Mouse (Mus musculus) macrophage (primary cell): Measurements from ENCODE around the gene Lrp5. TPM values are rescaled to one million over a fixed set of nuclear protein-coding genes. Genes with fewer than 3 reads are reported as not detected.
"Not testable (repeated sequence)": the region's sequence is repeated elsewhere in the genome, so short reads cannot be mapped to it uniquely, and the experiment has no call there.

ENCODE experiments used
- H3K27ac ChIP-seq: fragments of 350-480 bp; formaldehyde crosslinking; 2 replicates; pipeline ENCODE4 v1.9.0; 2021
- H3K36me3 ChIP-seq: fragments of 350-480 bp; formaldehyde crosslinking; 2 replicates; pipeline ENCODE4 v1.9.0; 2021; ENCODE audit errors: inconsistent target
- H3K4me3 ChIP-seq: fragments of 350-480 bp; formaldehyde crosslinking; 2 replicates; pipeline ENCODE4 v1.9.0; 2021; ENCODE audit errors: inconsistent target
- H3K79me2 ChIP-seq: fragments of 350-480 bp; formaldehyde crosslinking; 2 replicates; pipeline ENCODE4 v1.9.0; 2021; ENCODE audit errors: inconsistent target
- WGBS: methylation state at CpG from one replicate; pipeline ENCODE4 v1.1.7; 2026; ENCODE audit warnings: inconsistent platforms; ENCODE audit not compliant: missing documents; 5-methylcytosine and 5-hydroxymethylcytosine counted together
- polyA plus RNA-seq: library from polyadenylated mRNA; stranded (reverse); fragments of 250-400 nt; gene quantifications from 3 replicates; pipeline ENCODE4 v1.2.4, GENCODE M21; 2018; ENCODE audit warnings: inconsistent platforms

The Lrp5 gene
- polyA plus RNA-seq, 1 experiment from 2014 or later, result 23.5 TPM

- Histone ChIP-seq H3K36me3 (no peaks in the 10 kb centered on the region), H3K79me2 (peaks cover 64% of the 10 kb centered on the region), H3K27ac (no peak overlapping the region), H3K4me3 (no peak overlapping the region)
- WGBS, result 67% methylated on average over 1 of the region's 1 CpGs
These were observed 1.9 kb downstream of the Lrp5 start for GRCm38 (mm10) chr19:3684414-3684813.

GRCm38 (mm10) chr19:3681310-3681934 lies 4.9 kb downstream of the Lrp5 start:
- Histone ChIP-seq H3K36me3 (no peaks in the 10 kb centered on the region), H3K79me2 (peaks cover 94% of the 10 kb centered on the region), H3K4me3 (no peak overlapping the region), H3K27ac (no peak overlapping the region)
- WGBS, result 45% methylated on average over 13 of the region's 13 CpGs

GRCm38 (mm10) chr19:3680732-3681131 lies 5.6 kb downstream of the Lrp5 start:
- H3K4me3 ChIP-seq, result no peak overlapping the region
- H3K27ac ChIP-seq, result no peak overlapping the region
- H3K79me2 ChIP-seq, result peaks cover 100% of the 10 kb centered on the region
- no peaks in the 10 kb centered on the region for H3K36me3 ChIP-seq
- 89% methylated on average over 7 of the region's 7 CpGs for WGBS

- Histone ChIP-seq H3K4me3 (no peak overlapping the region), H3K79me2 (peaks cover 100% of the 10 kb centered on the region), H3K27ac (0 out of 2 replicates have a peak overlapping the region, but pooled peaks have one; percentile 5), H3K36me3 (no peaks in the 10 kb centered on the region)
- WGBS, result 64% methylated on average over 8 of the region's 8 CpGs
These were observed 12.1 kb downstream of the Lrp5 start for GRCm38 (mm10) chr19:3674122-3674855.

GRCm38 (mm10) chr19:3673149-3673548 lies 13.2 kb downstream of the Lrp5 start:
- no peak overlapping the region for H3K4me3 ChIP-seq
- WGBS, result 85% methylated on average over 2 of the region's 2 CpGs
- H3K79me2 ChIP-seq, result peaks cover 100% of the 10 kb centered on the region
- H3K36me3 ChIP-seq, result no peaks in the 10 kb centered on the region
- no peak overlapping the region for H3K27ac ChIP-seq

- Histone ChIP-seq H3K36me3 (no peaks in the 10 kb centered on the region), H3K27ac (no peak overlapping the region), H3K79me2 (peaks cover 100% of the 10 kb centered on the region), H3K4me3 (no peak overlapping the region)
- WGBS, result 21% methylated on average over 13 of the region's 13 CpGs
These were observed 17.3 kb downstream of the Lrp5 start for GRCm38 (mm10) chr19:3669100-3669499.

DNA sequence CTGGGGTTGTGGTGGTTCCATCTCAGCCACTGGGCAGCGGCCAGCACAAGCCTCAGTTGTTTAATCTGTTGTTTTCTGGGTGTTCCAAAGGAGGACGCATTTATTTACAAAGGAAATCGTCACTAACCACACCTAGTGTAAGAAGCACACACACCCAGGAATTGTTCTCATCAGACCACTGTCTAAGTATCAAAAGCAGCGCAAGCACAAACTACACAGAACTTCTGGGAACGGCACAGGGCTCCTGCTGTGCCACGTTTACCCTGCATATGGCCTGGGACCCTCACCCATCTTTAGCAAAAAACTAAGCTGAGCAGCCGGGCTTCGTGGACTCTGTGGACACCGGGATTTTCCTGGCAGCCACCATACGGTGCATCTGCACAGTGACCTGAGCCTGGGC lies 17.8 kb downstream of the Lrp5 start:
- Histone ChIP-seq H3K79me2 (peaks cover 100% of the 10 kb centered on the region), H3K27ac (no peak overlapping the region), H3K4me3 (no peak overlapping the region), H3K36me3 (no peaks in the 10 kb centered on the region)
- 65% methylated on average over 10 of the region's 10 CpGs for WGBS

GRCm38 (mm10) chr19:3667979-3668378 lies 18.4 kb downstream of the Lrp5 start:
- H3K4me3 ChIP-seq, result no peak overlapping the region

GRCm38 (mm10) chr19:3667155-3667895 lies 19.0 kb downstream of the Lrp5 start:
- Histone ChIP-seq H3K36me3 (no peaks in the 10 kb centered on the region), H3K79me2 (peaks cover 100% of the 10 kb centered on the region), H3K4me3 (no peak overlapping the region), H3K27ac (no peak overlapping the region)
- WGBS, result 34% methylated on average over 6 of the region's 6 CpGs

More at GRCm38 (mm10) chr19:3667979-3668378, 18.4 kb downstream of the Lrp5 start:
- Histone ChIP-seq H3K36me3 (no peaks in the 10 kb centered on the region), H3K79me2 (peaks cover 100% of the 10 kb centered on the region), H3K27ac (no peak overlapping the region)
- WGBS, result 51% methylated on average over 11 of the region's 11 CpGs

- no peak overlapping the region for H3K4me3 ChIP-seq
- H3K36me3 ChIP-seq, result no peaks in the 10 kb centered on the region
- H3K27ac ChIP-seq, result no peak overlapping the region
- peaks cover 100% of the 10 kb centered on the region for H3K79me2 ChIP-seq
- 72% methylated on average over 2 of the region's 2 CpGs for WGBS
These were observed 19.7 kb downstream of the Lrp5 start for GRCm38 (mm10) chr19:3666632-3667031.

DNA sequence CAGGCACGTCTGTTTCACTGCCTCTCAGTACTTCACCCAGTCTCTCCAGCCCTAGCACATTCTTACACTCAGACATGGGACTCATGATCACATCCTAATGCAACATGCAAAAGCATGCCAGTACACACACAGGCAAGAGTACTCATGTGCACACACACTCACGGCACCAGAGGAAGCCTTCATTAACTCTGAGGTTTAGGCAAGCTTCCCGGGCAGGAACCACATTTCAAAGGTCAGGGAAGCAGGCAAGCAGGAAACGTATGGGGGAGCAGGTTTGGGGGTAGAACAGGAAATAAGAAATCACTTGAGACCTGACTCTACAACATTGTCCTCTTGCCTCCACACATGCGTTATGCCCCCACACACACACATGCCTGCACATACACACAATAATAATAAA lies 20.9 kb downstream of the Lrp5 start:
- 23% methylated on average over 5 of the region's 5 CpGs for WGBS
- Histone ChIP-seq H3K4me3 (no peak overlapping the region), H3K36me3 (no peaks in the 10 kb centered on the region), H3K79me2 (peaks cover 96% of the 10 kb centered on the region; the same call in 1 of the 2 replicates), H3K27ac (no peak overlapping the region)

- Histone ChIP-seq H3K27ac (no peak overlapping the region), H3K4me3 (no peak overlapping the region), H3K79me2 (peaks cover 27% of the 10 kb centered on the region; the same call in 1 of the 2 replicates), H3K36me3 (peaks cover 16% of the 10 kb centered on the region; the same call in 1 of the 2 replicates)
- WGBS, result 100% methylated on average over 4 of the region's 4 CpGs
These were observed 28.4 kb downstream of the Lrp5 start for GRCm38 (mm10) chr19:3657947-3658346.

GRCm38 (mm10) chr19:3657065-3657464 lies 29.3 kb downstream of the Lrp5 start:
- H3K4me3 ChIP-seq, H3K27ac ChIP-seq: not testable (repeated sequence)
- Histone ChIP-seq H3K36me3 (peaks cover 20% of the 10 kb centered on the region), H3K79me2 (peaks cover 18% of the 10 kb centered on the region; the same call in 1 of the 2 replicates)
- 88% methylated on average over 1 of the region's 4 CpGs for WGBS

DNA sequence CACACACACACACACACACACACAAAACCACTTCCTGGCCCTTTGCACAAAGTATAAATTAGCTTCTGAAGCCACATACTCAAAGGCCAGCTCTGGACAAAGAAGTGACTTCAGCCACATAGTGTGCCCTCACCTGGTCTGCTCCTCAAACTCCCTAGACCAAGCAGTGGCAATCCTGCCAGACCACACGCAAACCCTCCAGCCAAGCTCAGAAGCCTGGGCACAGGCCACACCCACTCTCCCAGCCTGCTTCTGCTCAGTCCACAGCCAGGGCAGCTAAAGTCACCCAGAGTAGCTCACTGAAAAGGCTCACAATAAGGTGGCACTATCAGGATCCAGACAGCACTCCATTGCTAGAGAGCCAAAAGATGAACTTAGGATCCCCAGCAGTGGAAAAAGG lies 30.2 kb downstream of the Lrp5 start:
- Histone ChIP-seq H3K79me2 (peaks cover 9% of the 10 kb centered on the region; the same call in 1 of the 2 replicates), H3K36me3 (peaks cover 29% of the 10 kb centered on the region), H3K27ac (no peak overlapping the region), H3K4me3 (no peak overlapping the region)
- WGBS, result 38% methylated on average over 1 of the region's 1 CpGs

DNA sequence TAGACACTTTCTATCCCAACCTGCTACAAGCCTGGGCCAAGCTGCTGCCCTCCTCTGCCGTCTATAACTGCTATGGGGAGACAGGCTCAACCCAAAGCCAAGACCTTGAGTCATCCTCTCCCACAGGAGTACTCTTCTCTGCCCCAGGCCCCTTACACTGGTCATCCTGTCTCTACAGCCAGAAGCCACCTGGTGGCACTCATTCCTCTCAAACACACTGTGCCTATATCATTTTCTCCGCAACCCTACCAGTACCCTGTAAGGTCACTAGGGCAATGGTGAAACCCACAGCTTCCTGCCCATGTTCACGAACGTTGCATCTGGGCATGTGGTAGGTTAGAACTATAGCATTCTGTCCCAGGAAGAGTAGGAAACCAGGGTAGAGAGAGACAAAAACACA lies 31.4 kb downstream of the Lrp5 start:
- Histone ChIP-seq H3K4me3 (no peak overlapping the region), H3K36me3 (peaks cover 29% of the 10 kb centered on the region), H3K79me2 (peaks cover 1% of the 10 kb centered on the region; the same call in 1 of the 2 replicates), H3K27ac (no peak overlapping the region)
- WGBS, result 51% methylated on average over 4 of the region's 4 CpGs
